Mouse (Mus musculus) hindbrain, embryonic 12.5 days (tissue): ENCODE data around the gene Sbf2. TPM values are rescaled to one million over a fixed set of nuclear protein-coding genes. Genes with fewer than 3 reads are reported as not detected.
"Not testable (repeated sequence)": the region's sequence is repeated elsewhere in the genome, so short reads cannot be mapped to it uniquely, and the experiment has no call there.

Source experiments
- ATAC-seq: fragments of 200-750 bp; cut with Nextera tagmentation; 2 replicates; pipeline ENCODE4 v1.8.0; 2017; ENCODE audit warnings: moderate TSS enrichment; ENCODE audit not compliant: low FRiP score
- H3K27ac ChIP-seq: fragments of 300-500 bp; sonication (generic); 2 replicates; pipeline ENCODE4 v1.5.1; 2016; ENCODE audit warnings: mild to moderate bottlenecking
- H3K27me3 ChIP-seq: fragments of 300-500 bp; sonication (generic); 2 replicates; pipeline ENCODE4 v1.6.1; 2016; ENCODE audit warnings: mild to moderate bottlenecking
- H3K36me3 ChIP-seq: fragments of 300-500 bp; sonication (generic); 2 replicates; pipeline ENCODE4 v1.6.1; 2016; ENCODE audit warnings: mild to moderate bottlenecking
- H3K4me1 ChIP-seq: fragments of 300-500 bp; sonication (generic); 2 replicates; pipeline ENCODE4 v1.6.1; 2016
- H3K4me2 ChIP-seq: fragments of 300-500 bp; sonication (generic); replicated peaks from 2 replicates; pipeline ENCODE4 v1.6.1; 2016; ENCODE audit warnings: mild to moderate bottlenecking
- H3K4me3 ChIP-seq: fragments of 300-500 bp; sonication (generic); 2 replicates; pipeline ENCODE4 v1.5.1; 2016; ENCODE audit warnings: mild to moderate bottlenecking
- H3K9ac ChIP-seq: fragments of 300-500 bp; sonication (generic); 2 replicates; pipeline ENCODE4 v1.6.1; 2016; ENCODE audit warnings: mild to moderate bottlenecking, moderate library complexity
- H3K9me3 ChIP-seq: fragments of 300-500 bp; sonication (generic); replicated peaks from 2 replicates; pipeline ENCODE4 v1.6.1; 2016; ENCODE audit warnings: mild to moderate bottlenecking
- WGBS: fragments of 180-500 bp; shearing (Covaris S2); methylation state at CpG from one replicate; pipeline ENCODE4 v1.1.7; 2016; 5-methylcytosine and 5-hydroxymethylcytosine counted together
- polyA plus RNA-seq: library from polyadenylated mRNA; unstranded; fragments of >200 nt; fragmentation: Nextera tagmentation; extraction: Ambion mirVana; gene quantifications from 2 replicates; pipeline ENCODE4 v1.2.1, GENCODE M21; 2016

Sbf2 gene
- polyA plus RNA-seq, 1 experiment from 2014 or later = 56.0 TPM

DNA sequence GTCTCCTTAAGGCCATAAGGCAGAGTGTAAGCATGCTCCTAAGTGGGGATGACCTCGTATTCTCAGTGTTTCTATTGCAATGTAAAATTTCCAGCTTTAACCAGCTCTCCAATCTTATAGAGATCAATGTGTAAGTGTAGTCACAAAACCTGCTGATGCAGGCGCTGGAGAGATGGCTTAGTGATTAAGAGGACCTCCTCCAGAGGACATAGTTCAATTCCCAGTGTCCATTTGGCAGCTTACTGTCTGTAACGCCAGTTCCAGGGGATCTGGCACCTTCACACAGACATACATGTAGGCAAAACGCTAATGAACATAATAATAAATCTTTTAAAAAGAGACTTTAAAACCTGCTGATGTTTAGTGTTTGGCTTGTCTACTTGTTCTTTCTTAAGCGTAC is 200.4 kb downstream of the Sbf2 start:
- Histone ChIP-seq H3K27me3 (no peaks in the 10 kb centered on the region), H3K27ac (no peak overlapping the region), H3K4me2 (no peak overlapping the region), H3K4me3 (no peak overlapping the region), H3K9me3 (no peaks in the 10 kb centered on the region), H3K9ac (no peak overlapping the region), H3K4me1 (no peaks in the 10 kb centered on the region), H3K36me3 (peaks cover 20% of the 10 kb centered on the region)
- ATAC-seq = no peak
- 93% methylated on average over 5 of the region's 5 CpGs for WGBS

DNA sequence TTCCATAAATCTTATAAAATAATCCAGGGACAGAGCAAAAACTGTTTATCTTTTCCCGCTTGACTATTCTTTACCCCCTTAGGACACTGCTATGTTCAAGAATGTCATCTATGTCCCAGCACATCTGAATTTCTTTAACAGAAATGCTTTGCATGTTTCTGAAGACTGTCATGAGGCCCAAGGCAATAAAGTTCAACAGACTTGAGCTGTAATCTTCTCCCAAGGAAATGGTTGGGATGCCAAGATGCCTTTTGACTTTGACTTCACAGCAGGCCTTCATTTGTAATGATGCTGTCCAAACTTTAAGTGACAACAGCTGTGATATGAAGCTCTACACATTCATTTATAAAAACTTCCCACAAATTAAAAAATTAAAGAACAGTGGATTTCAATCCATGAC is 212.6 kb downstream of the Sbf2 start:
- H3K4me3 ChIP-seq = no peak overlapping the region
- H3K27me3 ChIP-seq = no peaks in the 10 kb centered on the region
- no peak for ATAC-seq
- H3K4me2 ChIP-seq = no peak overlapping the region
- H3K27ac ChIP-seq = no peak overlapping the region
- no peaks in the 10 kb centered on the region for H3K4me1 ChIP-seq
- H3K36me3 ChIP-seq = no peaks in the 10 kb centered on the region
- no peaks in the 10 kb centered on the region for H3K9me3 ChIP-seq
- H3K9ac ChIP-seq = no peak overlapping the region
- 78% methylated on average over 1 of the region's 1 CpGs for WGBS

DNA sequence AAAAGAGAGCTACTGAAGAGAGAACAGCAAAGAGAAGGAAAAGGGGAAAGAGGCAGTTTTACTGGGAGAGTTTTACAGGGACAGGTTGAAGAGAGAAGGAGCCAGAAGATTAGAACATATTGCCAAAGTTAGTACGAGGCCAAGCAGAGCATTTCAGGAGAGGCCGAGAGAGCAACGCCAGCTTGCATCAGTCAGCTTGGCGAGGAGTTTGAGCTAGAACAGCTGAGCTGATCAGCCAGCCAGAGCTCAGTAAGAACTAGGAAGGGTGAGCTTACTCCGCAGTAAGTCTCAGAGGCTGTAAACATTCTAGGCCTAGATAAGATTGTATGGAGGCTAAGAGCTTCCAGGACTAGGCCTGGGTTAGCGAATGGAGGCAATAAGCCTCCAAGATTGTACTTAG is 222.1 kb downstream of the Sbf2 start:
- 97% methylated on average over 6 of the region's 6 CpGs for WGBS
- peaks cover 2% of the 10 kb centered on the region; the same call in 1 of the 2 replicates for H3K4me1 ChIP-seq
- no peaks in the 10 kb centered on the region for H3K27me3 ChIP-seq
- H3K36me3 ChIP-seq = no peaks in the 10 kb centered on the region
- no peaks in the 10 kb centered on the region for H3K9me3 ChIP-seq
- ATAC-seq = no peak
- no peak overlapping the region for H3K4me2 ChIP-seq
- no peak overlapping the region for H3K4me3 ChIP-seq
- H3K9ac ChIP-seq = no peak overlapping the region
- no peak overlapping the region for H3K27ac ChIP-seq

DNA sequence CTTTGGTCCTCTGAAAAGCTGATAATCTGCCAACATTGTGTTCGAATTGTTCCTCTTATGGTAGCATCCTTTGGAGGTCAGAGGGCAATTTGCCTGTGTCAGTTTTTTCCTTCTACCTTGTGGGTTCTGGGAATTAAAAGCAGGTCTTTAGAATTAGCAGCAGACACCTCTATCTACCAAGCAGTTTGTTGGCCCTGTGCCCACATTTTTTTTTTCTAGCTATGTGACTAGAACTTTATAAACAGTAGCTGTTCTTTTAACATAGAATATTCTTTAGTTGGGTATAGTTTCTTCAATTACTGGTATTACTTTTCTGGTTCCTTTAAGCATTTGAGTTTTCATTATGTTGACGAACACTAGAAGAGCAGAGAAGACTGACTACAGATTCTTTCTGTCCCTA is 223.1 kb downstream of the Sbf2 start:
- no peak for ATAC-seq
- 80% methylated on average over 2 of the region's 2 CpGs for WGBS
- no peaks in the 10 kb centered on the region for H3K9me3 ChIP-seq
- H3K27ac ChIP-seq = no peak overlapping the region
- no peaks in the 10 kb centered on the region for H3K36me3 ChIP-seq
- H3K4me2 ChIP-seq = no peak overlapping the region
- no peaks in the 10 kb centered on the region for H3K27me3 ChIP-seq
- peaks cover 3% of the 10 kb centered on the region; the same call in 1 of the 2 replicates for H3K4me1 ChIP-seq
- H3K9ac ChIP-seq = no peak overlapping the region
- no peak overlapping the region for H3K4me3 ChIP-seq

DNA sequence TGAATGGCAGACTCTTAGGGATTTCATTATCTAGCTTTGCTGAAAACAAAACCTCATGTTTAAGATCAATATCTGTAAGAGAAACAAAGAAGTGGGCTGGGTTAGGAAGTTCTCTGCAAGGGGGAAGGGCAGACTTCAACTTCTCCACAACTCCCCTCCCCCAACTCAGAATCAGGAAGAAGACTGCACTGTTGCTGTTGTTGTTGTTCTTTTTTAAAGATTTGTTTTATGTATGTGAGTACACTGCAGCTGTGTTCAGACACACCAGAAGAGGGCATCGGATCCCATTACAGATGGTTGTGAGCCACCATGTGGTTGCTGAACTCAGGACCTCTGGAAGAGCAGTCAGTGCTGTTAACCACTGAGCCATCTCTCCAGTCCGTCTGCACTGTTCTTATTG is 225.8 kb downstream of the Sbf2 start:
- H3K4me1 ChIP-seq, H3K36me3 ChIP-seq, H3K27ac ChIP-seq, ATAC-seq, H3K9ac ChIP-seq, H3K27me3 ChIP-seq, H3K4me2 ChIP-seq, H3K9me3 ChIP-seq, H3K4me3 ChIP-seq: not testable (repeated sequence)
- WGBS = 81% methylated on average over 2 of the region's 2 CpGs

DNA sequence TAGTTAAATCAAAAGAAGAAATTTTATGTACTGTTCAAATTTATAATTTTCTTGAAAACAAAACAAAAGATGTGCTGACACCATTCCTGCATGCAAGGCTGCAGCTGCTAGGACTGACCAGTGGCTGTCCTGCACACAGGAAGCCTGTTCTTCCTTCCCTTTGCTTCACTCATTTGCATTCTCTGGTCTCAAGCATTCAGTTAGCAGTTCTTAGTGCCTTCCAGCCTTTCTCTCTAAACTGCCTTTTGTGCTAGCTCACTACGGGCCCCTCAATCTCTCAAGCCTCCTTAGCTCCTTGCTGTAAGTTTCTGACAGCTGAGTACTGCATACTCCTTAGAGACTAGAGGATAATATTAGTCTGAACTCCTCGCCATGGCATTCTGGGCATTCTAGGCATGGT is 227.2 kb downstream of the Sbf2 start:
- H3K4me1 ChIP-seq = peaks cover 3% of the 10 kb centered on the region; the same call in 1 of the 2 replicates
- H3K9ac ChIP-seq = no peak overlapping the region
- no peak overlapping the region for H3K4me2 ChIP-seq
- 35% methylated on average over 2 of the region's 2 CpGs for WGBS
- no peak overlapping the region for H3K27ac ChIP-seq
- H3K4me3 ChIP-seq = no peak overlapping the region
- no peak for ATAC-seq
- H3K36me3 ChIP-seq = no peaks in the 10 kb centered on the region
- no peaks in the 10 kb centered on the region for H3K9me3 ChIP-seq
- H3K27me3 ChIP-seq = no peaks in the 10 kb centered on the region

DNA sequence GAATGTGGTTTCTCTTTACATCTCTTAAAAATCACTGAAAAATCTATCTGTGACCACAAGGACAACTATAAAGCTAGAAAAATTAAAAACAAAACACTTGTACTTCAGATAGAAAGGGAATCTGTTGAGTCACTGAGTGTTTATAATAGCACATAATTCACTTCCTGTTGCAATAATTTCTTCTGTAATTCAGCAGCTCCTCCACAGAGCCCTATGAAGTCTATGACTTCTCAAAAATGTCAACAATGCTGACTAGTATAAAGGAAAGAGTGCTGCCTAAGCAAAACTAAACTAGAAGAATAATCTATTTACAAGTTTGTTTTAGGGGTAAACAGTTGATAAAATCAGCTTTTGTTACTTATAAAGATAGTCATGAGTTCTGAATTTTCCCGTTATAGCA is 229.2 kb downstream of the Sbf2 start:
- H3K4me1 ChIP-seq = peaks cover 3% of the 10 kb centered on the region; the same call in 1 of the 2 replicates

DNA sequence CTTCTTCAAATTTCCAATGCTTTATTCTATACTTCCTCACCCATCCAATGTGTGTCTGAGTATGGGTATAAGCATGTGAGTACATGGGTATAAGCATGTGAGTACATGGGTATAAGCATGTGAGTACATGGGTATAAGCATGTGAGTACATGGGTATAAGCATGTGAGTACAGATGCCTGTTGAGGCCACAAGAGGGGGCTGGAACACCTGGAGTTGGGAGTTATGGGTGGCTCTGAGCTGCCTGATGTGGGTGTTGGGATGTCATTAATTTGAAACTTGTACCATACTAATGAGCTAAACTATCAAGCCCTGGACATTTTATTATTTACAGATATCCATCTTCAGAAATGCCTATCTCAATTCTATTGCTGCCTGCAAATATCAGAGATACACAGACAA is 230.4 kb downstream of the Sbf2 start:
- Histone ChIP-seq H3K4me2 (no peak overlapping the region), H3K4me1 (peaks cover 3% of the 10 kb centered on the region; the same call in 1 of the 2 replicates), H3K9ac (no peak overlapping the region), H3K4me3 (no peak overlapping the region), H3K27me3 (no peaks in the 10 kb centered on the region), H3K36me3 (no peaks in the 10 kb centered on the region), H3K9me3 (no peaks in the 10 kb centered on the region), H3K27ac (no peak overlapping the region)
- ATAC-seq = no peak

More for the DNA sequence above, 229.2 kb downstream of the Sbf2 start:
- 91% methylated on average over 1 of the region's 1 CpGs for WGBS
- Histone ChIP-seq H3K4me2 (no peak overlapping the region), H3K4me3 (no peak overlapping the region), H3K9me3 (no peaks in the 10 kb centered on the region), H3K27ac (no peak overlapping the region), H3K27me3 (no peaks in the 10 kb centered on the region), H3K36me3 (no peaks in the 10 kb centered on the region), H3K9ac (no peak overlapping the region)
- ATAC-seq = no peak

DNA sequence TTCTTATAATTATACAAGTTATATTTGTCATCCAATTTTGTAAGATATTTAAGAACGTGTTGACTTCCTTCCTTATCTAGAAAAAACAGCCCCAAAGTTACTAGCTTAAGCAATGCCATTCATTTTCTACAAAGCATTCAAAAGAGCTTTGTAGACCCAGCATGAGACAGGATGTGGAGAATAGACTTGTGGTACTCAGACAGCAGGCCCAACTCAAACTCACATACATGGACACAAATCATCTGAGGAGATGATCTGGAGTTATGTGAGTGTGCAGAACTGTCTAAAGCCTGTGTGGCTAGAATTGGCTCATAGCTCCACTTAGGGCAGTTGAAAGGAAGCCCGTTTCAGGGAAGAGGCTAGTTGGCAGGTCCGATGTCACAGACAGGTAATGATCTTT is 233.1 kb downstream of the Sbf2 start:
- Histone ChIP-seq H3K27me3 (no peaks in the 10 kb centered on the region), H3K9ac (no peak overlapping the region), H3K9me3 (no peaks in the 10 kb centered on the region), H3K36me3 (no peaks in the 10 kb centered on the region), H3K27ac (no peak overlapping the region), H3K4me2 (no peak overlapping the region), H3K4me1 (no peaks in the 10 kb centered on the region), H3K4me3 (no peak overlapping the region)
- WGBS = 91% methylated on average over 3 of the region's 3 CpGs
- ATAC-seq = no peak

DNA sequence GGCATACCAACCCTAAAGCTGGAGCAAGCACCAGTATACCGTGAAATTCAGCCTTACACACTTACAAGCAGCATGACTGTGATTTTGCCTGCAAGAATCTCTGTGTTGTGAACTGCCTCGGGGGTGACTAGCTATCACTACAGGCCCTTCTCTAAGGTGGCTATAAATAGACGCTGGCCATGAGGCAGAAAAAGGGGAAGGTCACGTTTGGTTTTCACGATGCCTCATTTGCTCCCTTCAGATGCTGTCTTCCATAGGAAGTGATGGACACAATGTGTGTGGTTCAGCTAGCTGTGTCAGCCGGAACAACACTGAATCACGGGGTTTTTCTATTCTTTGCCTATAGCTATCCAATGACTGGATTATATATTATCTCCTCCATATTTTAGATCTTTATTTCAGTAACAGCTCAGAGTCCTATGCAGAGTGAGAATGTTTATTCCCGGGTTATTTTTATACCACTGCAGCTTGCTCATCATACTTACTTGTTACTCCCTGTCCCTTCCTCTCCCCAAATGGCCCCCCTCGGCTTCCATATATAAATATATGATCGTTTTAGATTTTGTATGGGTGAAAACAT is 235.3 kb downstream of the Sbf2 start:
- no peak overlapping the region for H3K4me2 ChIP-seq
- H3K4me3 ChIP-seq = no peak overlapping the region
- WGBS = 77% methylated on average over 10 of the region's 10 CpGs
- no peaks in the 10 kb centered on the region for H3K4me1 ChIP-seq
- no peak for ATAC-seq
- no peaks in the 10 kb centered on the region for H3K27me3 ChIP-seq
- H3K9me3 ChIP-seq = no peaks in the 10 kb centered on the region
- no peak overlapping the region for H3K9ac ChIP-seq
- H3K36me3 ChIP-seq = peaks cover 12% of the 10 kb centered on the region
- H3K27ac ChIP-seq = no peak overlapping the region

DNA sequence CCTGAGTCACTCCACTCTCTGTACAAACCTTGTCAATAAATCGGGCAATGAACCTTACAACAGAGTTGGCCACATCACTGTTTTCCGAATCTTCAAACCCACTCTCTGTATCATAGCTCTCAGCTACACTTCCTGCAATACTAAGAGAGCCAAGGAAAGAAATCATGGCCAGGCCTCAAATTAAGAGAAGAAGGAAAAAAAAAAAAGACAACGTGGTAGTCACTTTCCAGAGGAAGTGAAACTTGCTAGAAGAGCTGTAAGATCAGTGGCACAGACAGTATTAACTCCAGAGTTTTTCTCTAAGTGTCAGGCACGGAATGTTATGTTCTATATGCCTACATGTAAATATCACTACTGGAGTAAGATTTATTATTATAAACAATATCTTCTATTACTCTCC is 242.2 kb downstream of the Sbf2 start:
- ATAC-seq = no peak
- no peak overlapping the region for H3K9ac ChIP-seq
- no peak overlapping the region for H3K27ac ChIP-seq
- no peaks in the 10 kb centered on the region for H3K27me3 ChIP-seq
- H3K9me3 ChIP-seq = no peaks in the 10 kb centered on the region
- H3K4me3 ChIP-seq = no peak overlapping the region
- 82% methylated on average over 4 of the region's 4 CpGs for WGBS
- no peak overlapping the region for H3K4me2 ChIP-seq
- peaks cover 38% of the 10 kb centered on the region for H3K36me3 ChIP-seq
- no peaks in the 10 kb centered on the region for H3K4me1 ChIP-seq

DNA sequence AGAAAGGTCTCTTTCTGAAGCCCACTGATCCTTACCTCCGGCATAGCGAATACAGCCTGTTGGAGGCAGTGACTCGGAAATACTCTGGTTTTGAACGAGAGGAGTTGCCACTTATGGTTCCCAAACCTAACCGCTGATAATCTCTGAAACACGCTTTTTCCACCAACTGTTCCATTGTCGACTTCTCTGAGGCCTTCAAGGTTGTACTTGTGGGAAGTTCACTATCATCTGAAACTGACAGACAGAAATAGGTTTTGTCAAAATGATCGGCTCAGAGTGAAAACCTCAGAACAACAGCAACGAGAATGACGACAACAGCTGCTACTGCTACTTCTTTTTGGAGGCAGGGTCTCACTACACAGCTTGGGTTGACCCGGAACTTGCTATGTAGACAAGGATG is 252.7 kb downstream of the Sbf2 start:
- 95% methylated on average over 11 of the region's 11 CpGs for WGBS
- ATAC-seq = no peak
- Histone ChIP-seq H3K9ac (no peak overlapping the region), H3K27ac (no peak overlapping the region), H3K9me3 (no peaks in the 10 kb centered on the region), H3K27me3 (no peaks in the 10 kb centered on the region), H3K4me1 (no peaks in the 10 kb centered on the region), H3K4me3 (no peak overlapping the region), H3K36me3 (peaks cover 40% of the 10 kb centered on the region), H3K4me2 (no peak overlapping the region)

DNA sequence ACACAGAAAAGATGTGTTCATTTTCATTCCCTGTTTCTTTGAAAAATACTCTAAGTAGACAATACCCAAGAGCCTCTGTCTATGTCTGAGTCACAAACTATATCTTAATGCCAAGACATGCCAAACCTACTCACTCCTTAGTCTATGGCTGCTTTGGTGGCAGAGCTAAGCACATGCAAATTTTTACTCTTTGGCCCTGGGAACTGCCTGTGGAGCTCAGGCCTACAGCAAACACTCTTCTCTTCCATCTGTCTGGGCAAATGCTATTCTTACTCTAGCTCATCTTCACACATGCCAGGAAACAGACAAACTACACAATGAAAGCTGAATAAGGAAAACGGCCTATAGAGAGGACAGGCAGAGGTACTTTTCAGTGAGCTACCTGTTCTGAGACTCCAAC is 253.2 kb downstream of the Sbf2 start:
- ATAC-seq = no peak
- Histone ChIP-seq H3K9me3 (no peaks in the 10 kb centered on the region), H3K9ac (no peak overlapping the region), H3K27ac (no peak overlapping the region), H3K4me1 (no peaks in the 10 kb centered on the region), H3K36me3 (peaks cover 39% of the 10 kb centered on the region), H3K4me3 (no peak overlapping the region), H3K27me3 (no peaks in the 10 kb centered on the region), H3K4me2 (no peak overlapping the region)
- WGBS = 94% methylated on average over 1 of the region's 1 CpGs
